Mouse (Mus musculus): ENCODE results near the gene Sec14l4.

GRCm38 (mm10) chr11:4062981-4063380, 31.7 kb downstream of the Sec14l4 start:
- TF ChIP-seq EP300 (IDR thresholded peaks at IDR 0.05): peak; percentile 91
- TF ChIP-seq CTCF (IDR thresholded peaks at IDR 0.05): no peak

Data from lung, postnatal 0 days (tissue).